Mouse (Mus musculus) intestine, embryonic 16.5 days (tissue): ENCODE data around the gene Gm16253. TPM values are rescaled to one million over a fixed set of nuclear protein-coding genes. Genes with fewer than 3 reads are reported as not detected.

Experiments
- ATAC-seq: fragments of 200-750 bp; cut with Nextera tagmentation; 2 replicates; pipeline ENCODE4 v1.8.0; 2017; ENCODE audit warnings: moderate TSS enrichment, moderate library complexity
- H3K27ac ChIP-seq: fragments of 300-500 bp; sonication (generic); 2 replicates; pipeline ENCODE4 v1.5.1; 2014; ENCODE audit warnings: mild to moderate bottlenecking, low read length
- H3K27me3 ChIP-seq: fragments of 300-500 bp; sonication (generic); replicated peaks from 2 replicates; pipeline ENCODE4 v1.6.1; 2014; ENCODE audit warnings: low read length, control low read depth, mixed read lengths; ENCODE audit not compliant: control insufficient read depth, insufficient read depth
- H3K36me3 ChIP-seq: fragments of 300-500 bp; sonication (generic); 2 replicates; pipeline ENCODE4 v1.6.1; 2014; ENCODE audit warnings: low read length, control low read depth; ENCODE audit not compliant: control insufficient read depth, insufficient read depth
- H3K4me1 ChIP-seq: fragments of 300-500 bp; sonication (generic); 2 replicates; pipeline ENCODE4 v1.6.1; 2014; ENCODE audit warnings: low read length, control low read depth, mixed read lengths; ENCODE audit not compliant: control insufficient read depth, insufficient read depth
- H3K4me2 ChIP-seq: fragments of 300-500 bp; sonication (generic); 2 replicates; pipeline ENCODE4 v1.6.1; 2014; ENCODE audit warnings: low read depth, low read length, control low read depth
- H3K4me3 ChIP-seq: fragments of 300-500 bp; sonication (generic); 2 replicates; pipeline ENCODE4 v1.5.1; 2014; ENCODE audit warnings: mild to moderate bottlenecking, low read length
- H3K9ac ChIP-seq: fragments of 300-500 bp; sonication (generic); 2 replicates; pipeline ENCODE4 v1.6.1; 2014; ENCODE audit warnings: low read depth, low read length
- H3K9me3 ChIP-seq: fragments of 300-500 bp; sonication (generic); 2 replicates; pipeline ENCODE4 v1.6.1; 2016; ENCODE audit warnings: low read length, control low read depth; ENCODE audit not compliant: control insufficient read depth
- WGBS: fragments of 180-500 bp; shearing (Covaris S2); extraction: QIAGEN DNeasy Blood & Tissue Kit; methylation state at CpG from one replicate; pipeline ENCODE4 v1.1.7; 2014; 5-methylcytosine and 5-hydroxymethylcytosine counted together
- polyA plus RNA-seq: library from polyadenylated mRNA; unstranded; fragments of >200 nt; fragmentation: Nextera tagmentation; extraction: Ambion mirVana; gene quantifications from 2 replicates; pipeline ENCODE4 v1.2.1, GENCODE M21; 2015

The Gm16253 gene
- polyA plus RNA-seq, 1 experiment from 2014 or later: 0.97 TPM

DNA sequence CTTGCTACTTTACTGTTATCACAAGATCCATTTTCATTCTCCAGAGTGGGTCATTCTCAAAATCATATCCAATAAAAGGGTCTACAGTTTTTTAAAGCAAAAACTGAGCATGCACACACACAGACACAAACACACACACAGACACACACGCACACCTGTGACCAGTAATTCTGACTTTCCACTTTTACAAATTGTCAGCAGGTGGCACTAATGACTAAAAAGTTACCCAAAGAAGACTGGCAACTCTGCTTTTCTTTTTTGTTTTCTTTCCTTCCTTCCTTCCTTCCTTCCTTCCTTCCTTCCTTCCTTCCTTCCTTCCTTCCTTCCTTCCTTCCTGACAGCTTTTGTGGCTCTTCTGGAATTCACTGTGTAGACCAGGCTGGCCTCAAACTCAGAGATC is 31.2 kb upstream of the Gm16253 start:
- Histone ChIP-seq H3K36me3 (no peaks in the 10 kb centered on the region), H3K9ac (no peak overlapping the region), H3K9me3 (no peaks in the 10 kb centered on the region), H3K4me3 (no peak overlapping the region), H3K27me3 (no peaks in the 10 kb centered on the region), H3K4me1 (0 out of 2 replicates have a peak, but pooled peaks cover 2% of the 10 kb centered on the region), H3K4me2 (no peak overlapping the region), H3K27ac (no peak overlapping the region)
- WGBS: 17% methylated on average over 1 of the region's 1 CpGs
- no peak for ATAC-seq

GRCm38 (mm10) chr3:96546880-96547279 is 29.9 kb upstream of the Gm16253 start:
- no peaks in the 10 kb centered on the region for H3K27me3 ChIP-seq
- no peak for ATAC-seq
- no peak overlapping the region for H3K4me3 ChIP-seq
- H3K36me3 ChIP-seq: no peaks in the 10 kb centered on the region
- H3K9me3 ChIP-seq: no peaks in the 10 kb centered on the region
- H3K4me2 ChIP-seq: peak overlapping the region; percentile 7; the same call in 1 of the 2 replicates
- peaks cover 7% of the 10 kb centered on the region; the same call in 1 of the 2 replicates for H3K4me1 ChIP-seq
- H3K9ac ChIP-seq: 0 out of 2 replicates have a peak overlapping the region, but pooled peaks have one; percentile 17
- WGBS: 41% methylated on average over 4 of the region's 4 CpGs
- no peak overlapping the region for H3K27ac ChIP-seq

DNA sequence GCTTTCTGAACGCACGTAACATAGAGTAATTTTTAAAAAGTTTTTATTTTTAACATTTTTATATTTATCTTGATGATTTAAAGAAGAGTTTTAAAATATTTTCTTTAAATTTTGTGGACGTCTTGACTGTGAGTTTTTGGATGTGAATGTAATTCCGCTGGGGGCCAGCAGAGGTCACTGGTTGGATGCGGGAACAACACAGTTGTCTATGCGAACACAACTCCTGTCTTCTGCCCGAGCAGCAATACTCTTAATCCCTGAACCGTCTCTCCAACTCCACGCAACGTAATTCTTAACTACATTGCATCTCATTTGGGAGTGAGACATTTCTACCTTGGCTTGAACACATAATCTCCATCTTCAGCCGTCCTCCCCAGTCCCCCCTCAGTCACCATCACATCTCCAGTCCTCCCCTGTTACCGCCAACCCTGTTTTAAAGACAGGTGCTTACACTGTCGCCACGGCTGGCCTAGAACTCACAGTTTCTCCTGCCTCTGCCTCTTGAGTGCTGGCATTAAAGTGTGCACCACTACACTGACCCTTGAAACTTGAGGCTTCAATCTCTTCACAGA is 29.3 kb upstream of the Gm16253 start:
- 0 out of 2 replicates have a peak, but pooled peaks have one; percentile 51 for ATAC-seq
- no peaks in the 10 kb centered on the region for H3K27me3 ChIP-seq
- WGBS: 9% methylated on average over 14 of the region's 14 CpGs
- no peaks in the 10 kb centered on the region for H3K9me3 ChIP-seq
- H3K4me3 ChIP-seq: no peak overlapping the region
- peaks cover 9% of the 10 kb centered on the region; the same call in 1 of the 2 replicates for H3K4me1 ChIP-seq
- no peak overlapping the region for H3K9ac ChIP-seq
- H3K27ac ChIP-seq: no peak overlapping the region
- peak overlapping the region; percentile 7; the same call in 1 of the 2 replicates for H3K4me2 ChIP-seq
- H3K36me3 ChIP-seq: no peaks in the 10 kb centered on the region

- no peak overlapping the region for H3K9ac ChIP-seq
- no peak overlapping the region for H3K4me3 ChIP-seq
- whole genome bisulfite sequencing: 78% methylated on average over 7 of the region's 7 CpGs
- H3K36me3 ChIP-seq: no peaks in the 10 kb centered on the region
- ATAC-seq: no peak
- H3K27ac ChIP-seq: no peak overlapping the region
- H3K4me1 ChIP-seq: peaks cover 9% of the 10 kb centered on the region; the same call in 1 of the 2 replicates
- H3K4me2 ChIP-seq: no peak overlapping the region
- no peaks in the 10 kb centered on the region for H3K9me3 ChIP-seq
- H3K27me3 ChIP-seq: no peaks in the 10 kb centered on the region
Measured at GRCm38 (mm10) chr3:96548824-96549223, 28.0 kb upstream of the Gm16253 start.

DNA sequence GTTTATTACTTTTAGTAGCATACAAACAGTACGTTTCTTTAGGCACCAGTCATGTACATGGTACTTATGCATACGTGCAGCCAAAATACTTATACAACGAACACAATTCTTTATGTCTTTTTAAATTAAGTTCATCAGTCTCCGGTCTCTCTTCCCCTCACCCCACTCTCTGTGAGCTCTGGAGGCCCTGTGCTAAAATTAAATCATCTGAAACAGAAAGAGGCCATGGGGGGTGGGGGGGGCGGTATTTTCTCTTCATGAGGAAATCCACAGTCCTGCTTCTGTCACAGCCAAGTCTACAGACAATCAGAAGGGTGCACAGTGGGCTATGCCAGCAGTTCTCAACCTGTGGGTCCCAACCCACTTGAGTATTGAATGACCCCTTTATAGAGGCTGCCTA is 27.4 kb upstream of the Gm16253 start:
- Histone ChIP-seq H3K9ac (no peak overlapping the region), H3K4me3 (no peak overlapping the region), H3K27ac (no peak overlapping the region), H3K36me3 (no peaks in the 10 kb centered on the region), H3K4me2 (no peak overlapping the region), H3K9me3 (no peaks in the 10 kb centered on the region), H3K4me1 (peaks cover 9% of the 10 kb centered on the region; the same call in 1 of the 2 replicates), H3K27me3 (no peaks in the 10 kb centered on the region)
- no peak for ATAC-seq
- WGBS: 81% methylated on average over 5 of the region's 5 CpGs

DNA sequence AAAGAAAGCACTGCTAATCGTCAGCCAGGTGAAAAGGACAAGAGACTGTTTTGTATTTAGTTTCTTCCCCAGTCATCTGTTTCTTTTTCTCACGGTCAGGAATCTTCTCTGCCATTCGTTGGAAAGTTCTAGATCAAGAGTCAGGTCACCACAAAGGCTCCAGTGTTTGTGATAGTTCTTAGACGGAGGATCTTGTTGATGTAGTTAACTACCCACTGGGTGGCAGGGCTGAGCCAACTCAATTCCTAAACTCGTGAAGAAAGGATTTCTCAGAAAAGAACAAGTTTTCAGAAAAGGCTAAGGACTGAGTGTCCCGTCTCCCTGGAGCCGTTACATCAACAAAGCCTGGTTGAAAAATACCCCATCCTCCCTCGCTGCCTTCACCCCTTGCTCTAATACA is 25.6 kb upstream of the Gm16253 start:
- Histone ChIP-seq H3K4me2 (no peak overlapping the region), H3K4me1 (peaks cover 24% of the 10 kb centered on the region), H3K27me3 (no peaks in the 10 kb centered on the region), H3K9ac (peak overlapping the region; percentile 3; the same call in 1 of the 2 replicates), H3K27ac (no peak overlapping the region), H3K36me3 (no peaks in the 10 kb centered on the region), H3K4me3 (no peak overlapping the region), H3K9me3 (no peaks in the 10 kb centered on the region)
- ATAC-seq: peak; percentile 19; the same call in 1 of the 2 replicates
- WGBS: 10% methylated on average over 8 of the region's 8 CpGs

- Histone ChIP-seq H3K9me3 (no peaks in the 10 kb centered on the region), H3K4me1 (peaks cover 27% of the 10 kb centered on the region), H3K27ac (no peak overlapping the region), H3K36me3 (no peaks in the 10 kb centered on the region), H3K27me3 (no peaks in the 10 kb centered on the region), H3K4me2 (no peak overlapping the region), H3K9ac (no peak overlapping the region), H3K4me3 (no peak overlapping the region)
- WGBS: 51% methylated on average over 7 of the region's 7 CpGs
- ATAC-seq: no peak
Measured at GRCm38 (mm10) chr3:96551890-96552289, 24.9 kb upstream of the Gm16253 start.

- H3K4me1 ChIP-seq: peaks cover 26% of the 10 kb centered on the region
- 64% methylated on average over 6 of the region's 6 CpGs for WGBS
- no peak overlapping the region for H3K27ac ChIP-seq
- no peak for ATAC-seq
- no peaks in the 10 kb centered on the region for H3K27me3 ChIP-seq
- no peaks in the 10 kb centered on the region for H3K9me3 ChIP-seq
- H3K4me2 ChIP-seq: no peak overlapping the region
- no peaks in the 10 kb centered on the region for H3K36me3 ChIP-seq
- H3K9ac ChIP-seq: 0 out of 2 replicates have a peak overlapping the region, but pooled peaks have one; percentile 18
- H3K4me3 ChIP-seq: no peak overlapping the region
Measured at GRCm38 (mm10) chr3:96553601-96554000, 23.2 kb upstream of the Gm16253 start.

- WGBS: 84% methylated on average over 6 of the region's 6 CpGs
- no peak overlapping the region for H3K4me3 ChIP-seq
- H3K36me3 ChIP-seq: no peaks in the 10 kb centered on the region
- H3K27me3 ChIP-seq: no peaks in the 10 kb centered on the region
- no peaks in the 10 kb centered on the region for H3K9me3 ChIP-seq
- H3K9ac ChIP-seq: no peak overlapping the region
- no peak for ATAC-seq
- H3K27ac ChIP-seq: 0 out of 2 replicates have a peak overlapping the region, but pooled peaks have one; percentile 75
- H3K4me1 ChIP-seq: peaks cover 26% of the 10 kb centered on the region
- H3K4me2 ChIP-seq: no peak overlapping the region
Measured at GRCm38 (mm10) chr3:96554251-96554650, 22.5 kb upstream of the Gm16253 start.
